Mouse (Mus musculus) heart, adult 2 months (tissue): ENCODE results near the gene Cdh18.

Experiments used
- CTCF ChIP-seq: fragments of 200-600 bp; IDR thresholded peaks from 2 replicates; pipeline ENCODE4 v1.8.1; 2022; ENCODE audit warnings: antibody characterized with exemption, mild to moderate bottlenecking, moderate library complexity
- POLR2A ChIP-seq: fragments of 200-500 bp; IDR thresholded peaks from 2 replicates; pipeline ENCODE4 v1.6.1; 2011; ENCODE audit warnings: mild to moderate bottlenecking, low read depth, low read length, control low read depth; ENCODE audit not compliant: insufficient read depth

DNA sequence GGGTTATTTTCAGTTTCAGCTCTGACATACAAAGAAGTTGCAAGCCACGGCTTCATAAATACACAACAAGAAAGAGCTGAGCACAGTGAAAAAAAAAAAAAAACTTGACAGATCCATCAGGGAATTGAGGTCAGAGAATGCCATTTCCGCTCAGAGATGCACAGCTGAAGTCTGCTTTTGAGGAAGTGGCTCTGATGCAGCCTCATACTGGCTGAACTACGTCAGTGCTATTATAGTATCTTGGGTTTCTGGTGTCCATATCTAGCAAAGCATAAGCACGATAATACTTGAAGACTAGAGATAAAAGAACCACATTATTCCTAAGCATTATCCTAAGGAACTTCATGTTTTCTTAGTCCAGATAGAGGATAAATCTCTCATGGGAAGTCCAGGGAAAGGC is 349.4 kb downstream of the Cdh18 start:
- TF ChIP-seq POLR2A: no peak
- TF ChIP-seq CTCF: no peak
